Mouse (Mus musculus): ENCODE data around the gene Comp.

GRCm38 (mm10) chr8:70404212-70404611, 30.9 kb downstream of the Comp start:
- TF ChIP-seq CTCF (IDR thresholded peaks at IDR 0.05; ENCODE audit: borderline replicate concordance, insufficient read depth, low read length) (no peak), POLR2A (IDR thresholded peaks at IDR 0.05; ENCODE audit: low read depth, low read length) (no peak)
